In genomic region chr13:24947158-24947557, GRCm38 (mm10) we compare ENCODE assay signal across 20 mouse cellular contexts. TPM values are rescaled to one million over a fixed set of nuclear protein-coding genes. Genes with fewer than 3 reads are reported as not detected.
DNase-seq lines count a peak whose midpoint lies in the region; ATAC-seq and TF ChIP-seq lines count a peak whose summit lies in the region.
"Had no signal": no experiment of that assay in that cellular context is flagged by ENCODE, and none has a peak within 500 bp of the region (broad histone marks: within the 10 kb centered on the region; RNA-seq: fewer than 3 reads in every experiment).

No protein-coding gene starts in this region.

- WGBS in liver, embryonic 12.5 days (ENCODE audit: insufficient replicate concordance) = 49% methylated on average over 5 of the region's 5 CpGs
- WGBS in liver, embryonic 13.5 days (ENCODE audit: insufficient replicate concordance) = 44% methylated on average over 5 of the region's 5 CpGs
- WGBS in liver, embryonic 14.5 days (ENCODE audit: insufficient replicate concordance) = 44% methylated on average over 5 of the region's 5 CpGs
- 40% methylated on average over 5 of the region's 5 CpGs for WGBS in liver, embryonic 16.5 days (ENCODE audit: insufficient replicate concordance)
- 69% methylated on average over 5 of the region's 5 CpGs for WGBS in heart, embryonic 10.5 days

- ATAC-seq in liver, embryonic 12.5 days = peak; percentile 51; the same call in 1 of the 2 replicates
- ATAC-seq in liver, embryonic 13.5 days (ENCODE audit: low read depth) = peak; percentile 57
- peak; percentile 43; the same call in 1 of the 2 replicates for ATAC-seq in liver, embryonic 14.5 days (ENCODE audit: insufficient read depth)
- ATAC-seq in liver, embryonic 16.5 days (ENCODE audit: low read depth) = peak; percentile 73
- ATAC-seq in activated CD4-positive, CD25-positive, alpha-beta regulatory T cell, adult 4 months = no peak
- ATAC-seq: forebrain, embryonic 13.5 days; forebrain, embryonic 15.5 days had no signal

- H3K4me1 ChIP-seq in liver, embryonic 12.5 days = 0 out of 2 replicates have a peak, but pooled peaks cover 4% of the 10 kb centered on the region
- 0 out of 2 replicates have a peak, but pooled peaks cover 10% of the 10 kb centered on the region for H3K4me1 ChIP-seq in liver, embryonic 13.5 days (replicated peaks)
- H3K4me1 ChIP-seq in liver, embryonic 14.5 days (replicated peaks; ENCODE audit: control insufficient read depth in 2 of 2, insufficient read depth in 2 of 2, low read length in 1 of 2) = peaks cover 0 to 8% of the 10 kb centered on the region in 2 experiments; a peak in 2 of 4 replicates
- H3K4me1 ChIP-seq in liver, embryonic 16.5 days (ENCODE audit: control insufficient read depth, low read depth, low read length) = no peaks in the 10 kb centered on the region; the same call in 1 of the 2 replicates
- H3K4me1 ChIP-seq in heart, embryonic 10.5 days = peaks cover 3% of the 10 kb centered on the region
- H3K4me1 ChIP-seq: forebrain, embryonic 15.5 days had no signal

- TF ChIP-seq EP300 in liver, embryonic 14.5 days (IDR thresholded peaks at IDR 0.05; ENCODE audit: low read depth) = no peak

- no peak overlapping the region for H3K27ac ChIP-seq in liver, embryonic 12.5 days
- H3K27ac ChIP-seq in liver, embryonic 13.5 days = no peak overlapping the region
- H3K27ac ChIP-seq in liver, embryonic 14.5 days = no peak overlapping the region
- H3K27ac ChIP-seq in liver, embryonic 16.5 days (ENCODE audit: low read length) = peak overlapping the region; percentile 41
- H3K27ac ChIP-seq in heart, embryonic 10.5 days = no peak overlapping the region
- H3K27ac ChIP-seq: embryonic facial prominence, embryonic 10.5 days; embryonic facial prominence, embryonic 12.5 days; forebrain, embryonic 13.5 days; forebrain, embryonic 15.5 days had no signal

- no peak for TF ChIP-seq CTCF in liver, embryonic 14.5 days (IDR thresholded peaks at IDR 0.05; ENCODE audit: low read depth)

- H3K9ac ChIP-seq in liver, embryonic 12.5 days = no peak overlapping the region
- H3K9ac ChIP-seq in liver, embryonic 13.5 days = no peak overlapping the region
- no peak overlapping the region for H3K9ac ChIP-seq in liver, embryonic 14.5 days (replicated peaks)
- no peak overlapping the region for H3K9ac ChIP-seq in liver, embryonic 16.5 days (ENCODE audit: low read depth, low read length)
- H3K9ac ChIP-seq: embryonic facial prominence, embryonic 12.5 days; forebrain, embryonic 13.5 days; forebrain, embryonic 15.5 days had no signal

- peaks cover 8% of the 10 kb centered on the region; the same call in 1 of the 2 replicates for H3K27me3 ChIP-seq in liver, embryonic 12.5 days (replicated peaks)
- no peaks in the 10 kb centered on the region for H3K27me3 ChIP-seq in liver, embryonic 13.5 days
- H3K27me3 ChIP-seq in liver, embryonic 14.5 days (ENCODE audit: control insufficient read depth, insufficient read depth, low read length) = no peaks in the 10 kb centered on the region
- no peaks in the 10 kb centered on the region; the same call in 1 of the 2 replicates for H3K27me3 ChIP-seq in liver, embryonic 16.5 days (ENCODE audit: control insufficient read depth, insufficient read depth, low read depth, low read length)
- H3K27me3 ChIP-seq in heart, embryonic 10.5 days (ENCODE audit: insufficient read depth, poor library complexity, severe bottlenecking) = no peaks in the 10 kb centered on the region
- H3K27me3 ChIP-seq: embryonic facial prominence, embryonic 12.5 days; forebrain, embryonic 13.5 days; forebrain, embryonic 15.5 days had no signal

- DNase-seq in liver = no peak
- DNase-seq in liver, embryonic 13.5 days = no peak
- DNase-seq in liver, embryonic 14.5 days (ENCODE audit: low read depth in 3 of 3, low spot score in 3 of 3) = no peak
- DNase-seq in heart, embryonic 10.5 days (ENCODE audit: low spot score) = no peak
- DNase-seq in right cerebral cortex, adult 2 months (ENCODE audit: low spot score in 2 of 2) = no peak
- DNase-seq: adrenal gland, adult 8-10 months; adrenal gland, postnatal 14 days; adrenal gland, postnatal 36 days; cerebellum, adult 11-12 months; cerebellum, adult 2 months; cerebellum, adult 9-10 months; cerebellum, postnatal 10 days; cerebellum, postnatal 25 days had no signal

- no peaks in the 10 kb centered on the region for H3K36me3 ChIP-seq in liver, embryonic 12.5 days
- no peaks in the 10 kb centered on the region for H3K36me3 ChIP-seq in liver, embryonic 13.5 days
- H3K36me3 ChIP-seq in liver, embryonic 14.5 days (replicated peaks; ENCODE audit: control insufficient read depth, insufficient read depth, low read depth) = no peaks in the 10 kb centered on the region
- no peaks in the 10 kb centered on the region for H3K36me3 ChIP-seq in liver, embryonic 16.5 days (ENCODE audit: control insufficient read depth, insufficient read depth)
- no peaks in the 10 kb centered on the region for H3K36me3 ChIP-seq in heart, embryonic 10.5 days
- H3K36me3 ChIP-seq: embryonic facial prominence, embryonic 10.5 days; embryonic facial prominence, embryonic 12.5 days; forebrain, embryonic 15.5 days had no signal

- no peak overlapping the region for H3K4me2 ChIP-seq in liver, embryonic 12.5 days
- H3K4me2 ChIP-seq in liver, embryonic 13.5 days = no peak overlapping the region
- H3K4me2 ChIP-seq in liver, embryonic 14.5 days (ENCODE audit: low read depth) = no peak overlapping the region
- no peak overlapping the region for H3K4me2 ChIP-seq in liver, embryonic 16.5 days (ENCODE audit: low read depth, low read length)
- H3K4me2 ChIP-seq: embryonic facial prominence, embryonic 12.5 days; forebrain, embryonic 13.5 days; forebrain, embryonic 15.5 days had no signal

- H3K4me3 ChIP-seq in liver, embryonic 12.5 days = no peak overlapping the region
- no peak overlapping the region for H3K4me3 ChIP-seq in liver, embryonic 13.5 days (replicated peaks)
- H3K4me3 ChIP-seq in liver, embryonic 14.5 days (ENCODE audit: insufficient read depth in 1 of 2, low read depth in 2 of 2, low read length in 2 of 2) = no peak overlapping the region
- H3K4me3 ChIP-seq in liver, embryonic 16.5 days (ENCODE audit: low read depth, low read length) = no peak overlapping the region
- H3K4me3 ChIP-seq in heart, embryonic 10.5 days = no peak overlapping the region
- H3K4me3 ChIP-seq: embryonic facial prominence, embryonic 10.5 days; embryonic facial prominence, embryonic 12.5 days; forebrain, embryonic 13.5 days; forebrain, embryonic 15.5 days had no signal

- no peaks in the 10 kb centered on the region for H3K9me3 ChIP-seq in liver, embryonic 12.5 days (replicated peaks)
- H3K9me3 ChIP-seq in liver, embryonic 13.5 days (replicated peaks) = no peaks in the 10 kb centered on the region
- no peaks in the 10 kb centered on the region for H3K9me3 ChIP-seq in liver, embryonic 14.5 days (ENCODE audit: control insufficient read depth, low read length)
- no peaks in the 10 kb centered on the region for H3K9me3 ChIP-seq in liver, embryonic 16.5 days (replicated peaks; ENCODE audit: control insufficient read depth, low read length)
- H3K9me3 ChIP-seq in heart, embryonic 10.5 days = no peaks in the 10 kb centered on the region
- H3K9me3 ChIP-seq: embryonic facial prominence, embryonic 10.5 days; embryonic facial prominence, embryonic 12.5 days; forebrain, embryonic 13.5 days; forebrain, embryonic 15.5 days had no signal

RNA-seq across cellular contexts. Expression of gene Gpld1, which starts 4.2 kb away (rescaled TPM):
- 1.8 TPM in 2 replicates for polyA plus RNA-seq in liver, embryonic 12.5 days (2016; fragmentation: Nextera tagmentation; extraction: Ambion mirVana)
- 2.8 and 3.4 TPM in 2 replicates for polyA plus RNA-seq in liver, embryonic 13.5 days (2015; fragmentation: Nextera tagmentation; extraction: Ambion mirVana)
- 2.3 and 3.1 TPM in 2 replicates for polyA plus RNA-seq in liver, embryonic 14.5 days (2012; rRNA removed)
- 5.8 and 5.9 TPM in 2 replicates for polyA plus RNA-seq in liver, embryonic 14.5 days (2014; fragmentation: Nextera tagmentation; extraction: Ambion mirVana)
- polyA plus RNA-seq in liver, embryonic 16.5 days (2015; fragmentation: Nextera tagmentation; extraction: Ambion mirVana) = 20.5 and 24.5 TPM in 2 replicates
- 1 to 10 TPM in 1 of 2 experiments, under 1 TPM in 1; 0.98 to 2.4 TPM for polyA plus RNA-seq in activated CD4-positive, CD25-positive, alpha-beta regulatory T cell, adult 4 months (2017; shearing (Covaris generic))
- polyA plus RNA-seq in heart, embryonic 10.5 days (2016; fragmentation: Nextera tagmentation; extraction: Ambion mirVana) = 0.11 and 0.33 TPM in 2 replicates

RNA-seq across cellular contexts. Expression of gene Aldh5a1, which starts 9.7 kb away (rescaled TPM):
- polyA plus RNA-seq in liver, embryonic 12.5 days (2016; fragmentation: Nextera tagmentation; extraction: Ambion mirVana) = 3.0 and 3.4 TPM in 2 replicates
- polyA plus RNA-seq in liver, embryonic 13.5 days (2015; fragmentation: Nextera tagmentation; extraction: Ambion mirVana) = 2.5 and 3.0 TPM in 2 replicates
- polyA plus RNA-seq in liver, embryonic 14.5 days (2012; rRNA removed) = 2.2 and 3.1 TPM in 2 replicates
- 2.1 and 2.7 TPM in 2 replicates for polyA plus RNA-seq in liver, embryonic 14.5 days (2014; fragmentation: Nextera tagmentation; extraction: Ambion mirVana)
- polyA plus RNA-seq in liver, embryonic 16.5 days (2015; fragmentation: Nextera tagmentation; extraction: Ambion mirVana) = 3.7 and 4.3 TPM in 2 replicates
- under 1 TPM; 0.20 to 0.49 TPM for polyA plus RNA-seq in activated CD4-positive, CD25-positive, alpha-beta regulatory T cell, adult 4 months (2017; shearing (Covaris generic))
- polyA plus RNA-seq in heart, embryonic 10.5 days (2016; fragmentation: Nextera tagmentation; extraction: Ambion mirVana) = 4.5 and 7.1 TPM in 2 replicates
